Mouse (Mus musculus) CH12.LX (cell line): Measurements from ENCODE around the gene Glb1l3. TPM values are rescaled to one million over a fixed set of nuclear protein-coding genes. Genes with fewer than 3 reads are reported as not detected.

Experiments
- DNase-seq: peaks from one replicate; pipeline ENCODE4 v3.0.0-alpha.2; 2013; ENCODE audit errors: extremely low read depth
- H3K27ac ChIP-seq: 2 replicates; pipeline ENCODE4 v1.5.1; 2012; ENCODE audit warnings: low read depth, mild to moderate bottlenecking, control low read depth, moderate library complexity; ENCODE audit not compliant: insufficient read depth
- H3K27me3 ChIP-seq: replicated peaks from 2 replicates; pipeline ENCODE3; 2012; ENCODE audit warnings: inconsistent platforms
- H3K36me3 ChIP-seq, 2 experiments: replicated peaks in 1 of 2; 2 replicates each; pipeline versions ENCODE3 to v1.6.1; 2012; ENCODE audit warnings: inconsistent platforms in 1 of 2, low read length in 1 of 2, mild to moderate bottlenecking in 1 of 2, mixed read lengths in 1 of 2, moderate library complexity in 1 of 2; ENCODE audit not compliant: control insufficient read depth in 1 of 2, insufficient read depth in 1 of 2
- H3K4me1 ChIP-seq, 2 experiments: 2 replicates each; pipeline ENCODE4 v1.6.1; 2012; ENCODE audit warnings: inconsistent platforms in 1 of 2, moderate library complexity in 1 of 2; ENCODE audit not compliant: insufficient read depth in 2 of 2, control insufficient read depth in 1 of 2
- H3K4me2 ChIP-seq: 2 replicates; pipeline ENCODE4 v1.6.1; 2012; ENCODE audit warnings: low read depth, mild to moderate bottlenecking, control low read depth; ENCODE audit not compliant: poor library complexity, insufficient read depth, severe bottlenecking
- H3K4me3 ChIP-seq, 3 experiments: fragments of 150-350 bp in 1 of 3; sonication (generic) in 1 of 3; replicated peaks in 1 of 3; 2 replicates each; pipeline versions ENCODE3 to v1.5.1; 2011 to 2012; ENCODE audit warnings: low read depth in 2 of 3, low read length in 2 of 3, mild to moderate bottlenecking in 2 of 3, moderate library complexity in 2 of 3, control low read depth in 1 of 3, improper control_type of control experiment in 1 of 3, inconsistent platforms in 1 of 3, mixed read lengths in 1 of 3; ENCODE audit not compliant: poor library complexity in 1 of 3
- H3K79me2 ChIP-seq: replicated peaks from 2 replicates; pipeline ENCODE4 v1.6.1; 2012; ENCODE audit warnings: mild to moderate bottlenecking, moderate library complexity; ENCODE audit not compliant: control insufficient read depth, poor library complexity, insufficient read depth, severe bottlenecking; ENCODE audit errors: extremely low read depth
- H3K9ac ChIP-seq: 2 replicates; pipeline ENCODE4 v1.6.1; 2012; ENCODE audit warnings: low read depth, mild to moderate bottlenecking, control low read depth, moderate library complexity; ENCODE audit not compliant: insufficient read depth
- H3K9me3 ChIP-seq: replicated peaks from 2 replicates; pipeline ENCODE3; 2012; ENCODE audit warnings: low read length, inconsistent platforms, mixed read lengths
- BHLHE40 ChIP-seq: IDR thresholded peaks from 2 replicates; pipeline ENCODE4 v1.6.1; 2011; ENCODE audit warnings: mild to moderate bottlenecking, low read depth, low read length, improper control_type of control experiment
- CHD2 ChIP-seq: IDR thresholded peaks from 2 replicates; pipeline ENCODE4 v1.6.1; 2011; ENCODE audit warnings: low read length, improper control_type of control experiment
- CTCF ChIP-seq, 2 experiments: IDR thresholded peaks in 1 of 2; conservative IDR thresholded peaks in 1 of 2; 2 replicates each; pipeline ENCODE4 v1.5.1; 2011 to 2012; ENCODE audit warnings: low read depth in 2 of 2, low read length in 2 of 2, improper control_type of control experiment in 1 of 2, inconsistent platforms in 1 of 2, mild to moderate bottlenecking in 1 of 2, moderate library complexity in 1 of 2
- ELF1 ChIP-seq: IDR thresholded peaks from 2 replicates; pipeline ENCODE4 v1.6.1; 2014; ENCODE audit warnings: low read depth, mild to moderate bottlenecking, inconsistent platforms, low read length, improper control_type of control experiment
- EP300 ChIP-seq: IDR thresholded peaks from 2 replicates; pipeline ENCODE4 v1.6.1; 2011; ENCODE audit warnings: low read length, improper control_type of control experiment
- GABPA ChIP-seq: IDR thresholded peaks from 2 replicates; pipeline ENCODE4 v1.6.1; 2012; ENCODE audit warnings: low read depth, low read length, improper control_type of control experiment, inconsistent platforms; ENCODE audit not compliant: insufficient replicate concordance
- HCFC1 ChIP-seq: IDR thresholded peaks from 2 replicates; pipeline ENCODE4 v1.6.1; 2012; ENCODE audit warnings: low read depth, mild to moderate bottlenecking, inconsistent platforms, low read length, improper control_type of control experiment
- IRF4 ChIP-seq: IDR thresholded peaks from 2 replicates; pipeline ENCODE4 v1.6.1; 2014; ENCODE audit warnings: low read depth, mild to moderate bottlenecking, inconsistent platforms, low read length, improper control_type of control experiment
- JUN ChIP-seq: IDR thresholded peaks from 2 replicates; pipeline ENCODE4 v1.6.1; 2011; ENCODE audit warnings: low read depth, mild to moderate bottlenecking, low read length, improper control_type of control experiment, moderate library complexity; ENCODE audit not compliant: insufficient read depth
- JUND ChIP-seq: conservative IDR thresholded peaks from 2 replicates; pipeline ENCODE4 v1.6.1; 2011; ENCODE audit warnings: low read depth, low read length, improper control_type of control experiment
- MAFK ChIP-seq: IDR thresholded peaks from 2 replicates; pipeline ENCODE4 v1.6.1; 2011; ENCODE audit warnings: low read length, improper control_type of control experiment; ENCODE audit not compliant: insufficient replicate concordance
- MAX ChIP-seq: IDR thresholded peaks from 2 replicates; pipeline ENCODE4 v1.6.1; 2011; ENCODE audit warnings: low read length, improper control_type of control experiment
- MXI1 ChIP-seq: IDR thresholded peaks from 2 replicates; pipeline ENCODE4 v1.6.1; 2011; ENCODE audit warnings: mild to moderate bottlenecking, low read depth, low read length, improper control_type of control experiment
- MYC ChIP-seq: IDR thresholded peaks from 2 replicates; pipeline ENCODE4 v1.6.1; 2011; ENCODE audit warnings: low read depth, mild to moderate bottlenecking, improper control_type of control experiment, low read length
- NELFE ChIP-seq: IDR thresholded peaks from 2 replicates; pipeline ENCODE4 v1.6.1; 2011; ENCODE audit warnings: low read depth, low read length, improper control_type of control experiment
- NRF1 ChIP-seq: IDR thresholded peaks from 2 replicates; pipeline ENCODE4 v1.6.1; 2014; ENCODE audit warnings: low read depth, mild to moderate bottlenecking, inconsistent platforms, low read length, improper control_type of control experiment, moderate library complexity
- PAX5 ChIP-seq: IDR thresholded peaks from 2 replicates; pipeline ENCODE4 v1.6.1; 2012; ENCODE audit warnings: low read length, inconsistent platforms, mixed read lengths
- POLR2AphosphoS2 ChIP-seq: IDR thresholded peaks from 2 replicates; pipeline ENCODE4 v1.6.1; 2011; ENCODE audit warnings: low read depth, low read length, improper control_type of control experiment
- RAD21 ChIP-seq: IDR thresholded peaks from 2 replicates; pipeline ENCODE4 v1.6.1; 2011; ENCODE audit warnings: low read depth, mild to moderate bottlenecking, low read length, improper control_type of control experiment, moderate library complexity
- SMC3 ChIP-seq: IDR thresholded peaks from 2 replicates; pipeline ENCODE4 v1.6.1; 2011; ENCODE audit warnings: low read depth, low read length, improper control_type of control experiment
- TBP ChIP-seq: conservative IDR thresholded peaks from 2 replicates; pipeline ENCODE4 v1.6.1; 2011; ENCODE audit warnings: low read depth, low read length, improper control_type of control experiment
- TCF12 ChIP-seq: IDR thresholded peaks from 2 replicates; pipeline ENCODE4 v1.6.1; 2014; ENCODE audit warnings: low read depth, mild to moderate bottlenecking, inconsistent platforms, low read length, improper control_type of control experiment
- USF1 ChIP-seq: IDR thresholded peaks from 2 replicates; pipeline ENCODE4 v1.6.1; 2014; ENCODE audit warnings: low read depth, mild to moderate bottlenecking, inconsistent platforms, low read length, improper control_type of control experiment
- ZC3H11A ChIP-seq: IDR thresholded peaks from 2 replicates; pipeline ENCODE4 v1.6.1; 2012; ENCODE audit warnings: low read depth, mild to moderate bottlenecking, inconsistent platforms, low read length, improper control_type of control experiment
- ZMIZ1 ChIP-seq: IDR thresholded peaks from 2 replicates; pipeline ENCODE4 v1.6.1; 2012; ENCODE audit warnings: low read depth, mild to moderate bottlenecking, inconsistent platforms, low read length, improper control_type of control experiment
- ZNF384 ChIP-seq: IDR thresholded peaks from 2 replicates; pipeline ENCODE4 v1.6.1; 2012; ENCODE audit warnings: low read depth, low read length, improper control_type of control experiment, inconsistent platforms
- dilution Hi-C: fragments of 300-500 bp; cut with MboI; formaldehyde crosslinking; loops from 2 replicates; pipeline ENCODE4 v1.14.3; 2020; ENCODE audit warnings: low sequenced_read_pairs; ENCODE audit not compliant: extremely low pct_unique_long_range_greater_than_20kb, extremely low pct_ligation_motif_present
- in situ Hi-C: fragments of 300-500 bp; cut with MboI; formaldehyde crosslinking; loops from 3 replicates; pipeline ENCODE4 v1.14.3; 2019; ENCODE audit warnings: low sequenced_read_pairs, low pct_ligation_motif_present, low pct_unique_long_range_greater_than_20kb, mixed read lengths
- polyA plus RNA-seq: library from polyadenylated mRNA; unstranded; fragments of >175 nt; gene quantifications from 2 replicates; pipeline ENCODE4 v1.2.1, GENCODE M21; 2012; ENCODE audit warnings: low read depth; ENCODE audit not compliant: insufficient read length
- total RNA-seq, 2 experiments: library from RNA; depleted of rRNA; stranded (reverse); fragments of 300-350 nt in 1 of 2; fragments of >200 nt in 1 of 2; gene quantifications; 2 replicates each; pipeline ENCODE4 v1.2.3; 2012 to 2014

Gene Glb1l3
- total and polyA plus RNA-seq, 3 experiments = not detected

DNA sequence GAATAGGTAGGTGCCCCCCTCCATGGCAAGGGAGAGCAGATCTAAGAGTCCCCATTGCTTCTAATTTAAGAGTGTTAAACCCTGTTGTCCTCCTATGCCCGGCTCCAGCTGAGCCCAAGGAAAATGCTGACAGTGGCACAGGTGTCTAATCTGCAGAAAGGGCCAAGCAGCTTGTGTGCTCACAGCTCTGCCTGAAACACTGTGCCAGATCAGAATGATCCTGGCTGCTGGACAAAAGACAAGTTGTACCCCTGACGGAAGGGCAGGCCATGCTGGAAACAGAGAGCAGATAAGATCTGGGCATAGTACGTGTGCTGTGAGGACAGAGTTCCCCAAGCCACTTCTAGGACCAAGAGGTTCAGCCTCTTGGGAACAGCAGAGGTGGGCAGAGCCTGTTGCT, 67.9 kb downstream of the Glb1l3 start:
- in situ Hi-C loops (no loop called here), dilution Hi-C loops (no loop called here)
- no peaks in the 10 kb centered on the region for H3K27me3 ChIP-seq

DNA sequence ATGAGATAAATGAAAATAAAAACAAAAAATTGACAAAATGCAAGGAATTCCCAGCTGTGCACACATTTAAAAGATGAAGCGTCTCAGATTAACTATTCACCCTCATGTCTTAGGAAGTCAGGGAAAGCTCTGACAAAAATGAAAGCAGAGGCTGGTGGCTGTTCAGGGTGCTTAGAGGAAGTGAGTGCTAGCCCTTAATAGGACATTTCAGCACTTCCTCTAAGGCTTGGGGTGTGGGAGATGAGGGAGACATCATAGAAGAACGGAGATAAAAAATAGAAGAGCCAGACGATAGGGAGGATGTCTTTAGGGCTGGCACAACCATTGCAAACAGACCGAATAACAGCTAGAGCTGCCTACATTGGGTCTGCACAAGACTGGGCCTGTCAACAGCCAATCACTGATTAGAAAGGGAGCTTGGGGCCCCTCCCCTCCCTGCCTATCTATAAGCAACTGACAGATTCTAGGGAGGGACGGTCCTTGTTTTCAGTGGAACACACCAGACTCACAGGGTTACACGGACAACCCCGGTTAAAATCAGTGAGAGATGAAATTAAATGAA, 77.2 kb downstream of the Glb1l3 start:
- peak overlapping the region; percentile 86 for H3K4me2 ChIP-seq
- no peak for TF ChIP-seq JUN
- no peak for TF ChIP-seq NELFE
- no peak for TF ChIP-seq IRF4
- no peak for TF ChIP-seq NRF1
- TF ChIP-seq MXI1 = no peak
- TF ChIP-seq EP300 = no peak
- TF ChIP-seq HCFC1 = no peak
- TF ChIP-seq PAX5 = no peak
- no peak for TF ChIP-seq TBP
- TF ChIP-seq ELF1 = no peak
- no peak for TF ChIP-seq BHLHE40
- no peak for TF ChIP-seq JUND
- no peak for TF ChIP-seq GABPA
- TF ChIP-seq MAX = no peak
- no peak for TF ChIP-seq RAD21
- no peak for TF ChIP-seq ZMIZ1
- no peak for TF ChIP-seq USF1
- no peak for TF ChIP-seq ZNF384
- no peak for TF ChIP-seq POLR2AphosphoS2
- no peaks in the 10 kb centered on the region for H3K9me3 ChIP-seq
- in situ Hi-C loops = no loop called here
- no peak overlapping the region for H3K27ac ChIP-seq
- peak; percentile 41 for DNase-seq
- H3K36me3 ChIP-seq = no peaks in the 10 kb centered on the region
- H3K9ac ChIP-seq = no peak overlapping the region; the same call in 1 of the 2 replicates
- H3K4me3 ChIP-seq = peak overlapping the region in 2 of 3 experiments; percentile 19 to 21
- H3K79me2 ChIP-seq = no peaks in the 10 kb centered on the region
- dilution Hi-C loops = no loop called here
- H3K4me1 ChIP-seq = peaks cover 3 to 23% of the 10 kb centered on the region in 2 experiments; a peak in 3 of 4 replicates
- no peaks in the 10 kb centered on the region for H3K27me3 ChIP-seq

More for the DNA sequence above, 67.9 kb downstream of the Glb1l3 start:
- TF ChIP-seq SMC3 (no peak), TCF12 (no peak), ZC3H11A (no peak), POLR2AphosphoS2 (no peak), MYC (no peak), JUND (no peak), CTCF (conservative IDR thresholded peaks at IDR 0.05 in 1 of 2, IDR thresholded peaks at IDR 0.05 in 1 of 2; ENCODE audit: low read depth in 2 of 2, low read length in 2 of 2) (no peak), MAX (no peak), ZMIZ1 (no peak), GABPA (no peak), BHLHE40 (no peak), MAFK (no peak), CHD2 (no peak), JUN (no peak)
- H3K79me2 ChIP-seq = no peaks in the 10 kb centered on the region
- no peaks in the 10 kb centered on the region for H3K4me1 ChIP-seq
- DNase-seq = no peak
- no peaks in the 10 kb centered on the region for H3K9me3 ChIP-seq
- no peak overlapping the region for H3K4me2 ChIP-seq
- H3K36me3 ChIP-seq = no peaks in the 10 kb centered on the region
- H3K4me3 ChIP-seq = no peak overlapping the region
- H3K9ac ChIP-seq = no peak overlapping the region
- no peak overlapping the region for H3K27ac ChIP-seq
